Mouse (Mus musculus): ENCODE results near the gene Atg2a. TPM values are rescaled to one million over a fixed set of nuclear protein-coding genes. Genes with fewer than 3 reads are reported as not detected.

Atg2a gene
- 28.9 and 31.0 TPM in 2 replicates for polyA plus RNA-seq (2012; rRNA removed)

GRCm38 (mm10) chr19:6241274-6242107, at the start of gene Atg2a:
Gene Atg2a (plus strand): TSS chr19:6241668.
- Histone ChIP-seq H3K4me1 (ENCODE audit: control insufficient read depth, insufficient read depth, low read length) (peaks cover 3% of the 10 kb centered on the region; the same call in 1 of the 2 replicates), H3K4me3 (ENCODE audit: insufficient read depth, low read length) (peak within 1 kb of the TSS; percentile 73), H3K27ac (ENCODE audit: insufficient read depth, low read length) (no peak within 1 kb of the TSS)
- TF ChIP-seq CTCF (IDR thresholded peaks at IDR 0.05; ENCODE audit: extremely low read depth, insufficient read depth, low read length) (no peak), POLR2A (IDR thresholded peaks at IDR 0.05; ENCODE audit: extremely low read depth, insufficient read depth, low read length) (peak; percentile 53; the same call in 1 of the 2 replicates)

- TF ChIP-seq POLR2A (IDR thresholded peaks at IDR 0.05; ENCODE audit: extremely low read depth, insufficient read depth, low read length), result no peak
- Histone ChIP-seq H3K4me3 (ENCODE audit: insufficient read depth, low read length) (no peak overlapping the region), H3K4me1 (ENCODE audit: control insufficient read depth, insufficient read depth, low read length) (no peaks in the 10 kb centered on the region), H3K27ac (ENCODE audit: insufficient read depth, low read length) (no peak overlapping the region)
Observed at GRCm38 (mm10) chr19:6204265-6204664, 37.2 kb upstream of the Atg2a start.

GRCm38 (mm10) chr19:6206716-6207115, 34.8 kb upstream of the Atg2a start:
- Histone ChIP-seq H3K4me3 (ENCODE audit: insufficient read depth, low read length) (no peak overlapping the region), H3K27ac (ENCODE audit: insufficient read depth, low read length) (no peak overlapping the region), H3K4me1 (ENCODE audit: control insufficient read depth, insufficient read depth, low read length) (no peaks in the 10 kb centered on the region)
- no peak for TF ChIP-seq CTCF (IDR thresholded peaks at IDR 0.05; ENCODE audit: extremely low read depth, insufficient read depth, low read length)
- TF ChIP-seq POLR2A (IDR thresholded peaks at IDR 0.05; ENCODE audit: extremely low read depth, insufficient read depth, low read length), result no peak

- TF ChIP-seq POLR2A (IDR thresholded peaks at IDR 0.05; ENCODE audit: extremely low read depth, insufficient read depth, low read length) (no peak), CTCF (IDR thresholded peaks at IDR 0.05; ENCODE audit: extremely low read depth, insufficient read depth, low read length) (no peak)
- Histone ChIP-seq H3K27ac (ENCODE audit: insufficient read depth, low read length) (no peak overlapping the region), H3K4me1 (ENCODE audit: control insufficient read depth, insufficient read depth, low read length) (no peaks in the 10 kb centered on the region), H3K4me3 (ENCODE audit: insufficient read depth, low read length) (no peak overlapping the region)
Observed at GRCm38 (mm10) chr19:6216046-6216705, 25.3 kb upstream of the Atg2a start.

- H3K4me3 ChIP-seq (ENCODE audit: insufficient read depth, low read length), result no peak overlapping the region
- H3K4me1 ChIP-seq (ENCODE audit: control insufficient read depth, insufficient read depth, low read length), result no peaks in the 10 kb centered on the region
- no peak for TF ChIP-seq CTCF (IDR thresholded peaks at IDR 0.05; ENCODE audit: extremely low read depth, insufficient read depth, low read length)
- no peak overlapping the region for H3K27ac ChIP-seq (ENCODE audit: insufficient read depth, low read length)
Observed at GRCm38 (mm10) chr19:6218606-6219005, 22.9 kb upstream of the Atg2a start.

- TF ChIP-seq POLR2A (IDR thresholded peaks at IDR 0.05; ENCODE audit: extremely low read depth, insufficient read depth, low read length) (no peak), CTCF (IDR thresholded peaks at IDR 0.05; ENCODE audit: extremely low read depth, insufficient read depth, low read length) (no peak)
- Histone ChIP-seq H3K4me3 (ENCODE audit: insufficient read depth, low read length) (no peak within 1 kb of the TSS), H3K4me1 (ENCODE audit: control insufficient read depth, insufficient read depth, low read length) (no peaks in the 10 kb centered on the region), H3K27ac (ENCODE audit: insufficient read depth, low read length) (no peak within 1 kb of the TSS)
Observed at GRCm38 (mm10) chr19:6226135-6226534, 15.3 kb upstream of the Atg2a start, which contains the start of gene Gpha2. Gene Gpha2 (plus strand): TSS chr19:6226380.

GRCm38 (mm10) chr19:6226763-6227162, 14.7 kb upstream of the Atg2a start:
- no peaks in the 10 kb centered on the region for H3K4me1 ChIP-seq (ENCODE audit: control insufficient read depth, insufficient read depth, low read length)
- H3K27ac ChIP-seq (ENCODE audit: insufficient read depth, low read length), result no peak overlapping the region
- TF ChIP-seq POLR2A (IDR thresholded peaks at IDR 0.05; ENCODE audit: extremely low read depth, insufficient read depth, low read length) (0 out of 2 replicates have a peak, but pooled peaks have one; percentile 7), CTCF (IDR thresholded peaks at IDR 0.05; ENCODE audit: extremely low read depth, insufficient read depth, low read length) (no peak)
- no peak overlapping the region for H3K4me3 ChIP-seq (ENCODE audit: insufficient read depth, low read length)

- Histone ChIP-seq H3K4me3 (ENCODE audit: insufficient read depth, low read length) (no peak overlapping the region), H3K4me1 (ENCODE audit: control insufficient read depth, insufficient read depth, low read length) (no peaks in the 10 kb centered on the region), H3K27ac (ENCODE audit: insufficient read depth, low read length) (no peak overlapping the region)
- TF ChIP-seq CTCF (IDR thresholded peaks at IDR 0.05; ENCODE audit: extremely low read depth, insufficient read depth, low read length) (no peak), POLR2A (IDR thresholded peaks at IDR 0.05; ENCODE audit: extremely low read depth, insufficient read depth, low read length) (no peak)
Observed at GRCm38 (mm10) chr19:6227864-6228263, 13.6 kb upstream of the Atg2a start.

- Histone ChIP-seq H3K4me3 (ENCODE audit: insufficient read depth, low read length) (no peak overlapping the region), H3K27ac (ENCODE audit: insufficient read depth, low read length) (no peak overlapping the region), H3K4me1 (ENCODE audit: control insufficient read depth, insufficient read depth, low read length) (peaks cover 5% of the 10 kb centered on the region)
- no peak for TF ChIP-seq POLR2A (IDR thresholded peaks at IDR 0.05; ENCODE audit: extremely low read depth, insufficient read depth, low read length)
- TF ChIP-seq CTCF (IDR thresholded peaks at IDR 0.05; ENCODE audit: extremely low read depth, insufficient read depth, low read length), result no peak
Observed at GRCm38 (mm10) chr19:6230411-6230810, 11.1 kb upstream of the Atg2a start.

- no peak for TF ChIP-seq POLR2A (IDR thresholded peaks at IDR 0.05; ENCODE audit: extremely low read depth, insufficient read depth, low read length)
- TF ChIP-seq CTCF (IDR thresholded peaks at IDR 0.05; ENCODE audit: extremely low read depth, insufficient read depth, low read length), result no peak
- Histone ChIP-seq H3K4me3 (ENCODE audit: insufficient read depth, low read length) (no peak overlapping the region), H3K27ac (ENCODE audit: insufficient read depth, low read length) (no peak overlapping the region), H3K4me1 (ENCODE audit: control insufficient read depth, insufficient read depth, low read length) (peaks cover 5% of the 10 kb centered on the region)
Observed at GRCm38 (mm10) chr19:6231036-6231435, 10.4 kb upstream of the Atg2a start.
